Mouse (Mus musculus) limb, embryonic 14.5 days (tissue): ENCODE results near the gene Acrbp. TPM values are rescaled to one million over a fixed set of nuclear protein-coding genes. Genes with fewer than 3 reads are reported as not detected.
A peak's percentile ranks its signal among the peaks of the same experiment; 100 is the strongest.

Experiments used
- ATAC-seq: fragments of 200-750 bp; cut with Nextera tagmentation; 2 replicates; pipeline ENCODE4 v1.8.0; 2017; ENCODE audit warnings: low read depth, moderate number of reproducible peaks, moderate TSS enrichment; ENCODE audit not compliant: low FRiP score
- DNase-seq: peaks from one replicate; pipeline ENCODE4 v3.0.0-alpha.2; 2015; ENCODE audit warnings: low spot score
- H3K27ac ChIP-seq: fragments of 300-500 bp; sonication (generic); replicated peaks from 2 replicates; pipeline ENCODE4 v1.5.1; 2014; ENCODE audit warnings: low read depth, mild to moderate bottlenecking, low read length, moderate library complexity, mixed read lengths
- H3K27me3 ChIP-seq: fragments of 300-500 bp; sonication (generic); 2 replicates; pipeline ENCODE4 v1.6.1; 2014; ENCODE audit warnings: low read length, mixed read lengths; ENCODE audit not compliant: control insufficient read depth, insufficient read depth
- H3K36me3 ChIP-seq: fragments of 300-500 bp; sonication (generic); 2 replicates; pipeline ENCODE4 v1.6.1; 2014; ENCODE audit warnings: mild to moderate bottlenecking, low read length, moderate library complexity, mixed read lengths; ENCODE audit not compliant: control insufficient read depth, insufficient read depth
- H3K4me1 ChIP-seq: fragments of 300-500 bp; sonication (generic); 2 replicates; pipeline ENCODE4 v1.6.1; 2014; ENCODE audit warnings: antibody characterized with exemption, low read length, mixed read lengths; ENCODE audit not compliant: control insufficient read depth, insufficient read depth
- H3K4me2 ChIP-seq: fragments of 300-500 bp; sonication (generic); replicated peaks from 2 replicates; pipeline ENCODE4 v1.6.1; 2014; ENCODE audit warnings: low read depth, mild to moderate bottlenecking, low read length, moderate library complexity; ENCODE audit not compliant: severe bottlenecking
- H3K4me3 ChIP-seq: fragments of 300-500 bp; sonication (generic); replicated peaks from 2 replicates; pipeline ENCODE4 v1.5.1; 2014; ENCODE audit warnings: low read length
- H3K9ac ChIP-seq: fragments of 300-500 bp; sonication (generic); 2 replicates; pipeline ENCODE4 v1.6.1; 2014; ENCODE audit warnings: mild to moderate bottlenecking, low read depth, low read length, moderate library complexity; ENCODE audit not compliant: severe bottlenecking
- H3K9me3 ChIP-seq: fragments of 300-500 bp; sonication (generic); 2 replicates; pipeline ENCODE4 v1.6.1; 2016; ENCODE audit warnings: low read length; ENCODE audit not compliant: control insufficient read depth
- POLR2A ChIP-seq: fragments of 200-500 bp; IDR thresholded peaks from 2 replicates; pipeline ENCODE4 v1.8.0; 2012; ENCODE audit warnings: inconsistent platforms, mild to moderate bottlenecking, moderate library complexity, borderline replicate concordance; ENCODE audit not compliant: insufficient read depth, insufficient read length; ENCODE audit errors: extremely low read depth
- WGBS: fragments of 180-500 bp; shearing (Covaris S2); extraction: QIAGEN DNeasy Blood & Tissue Kit; methylation state at CpG from one replicate; pipeline ENCODE4 v1.1.7; 2014; 5-methylcytosine and 5-hydroxymethylcytosine counted together
- polyA plus RNA-seq, 2 experiments: library from polyadenylated mRNA; depleted of rRNA in 1 of 2; stranded (reverse) in 1 of 2; unstranded in 1 of 2; fragments of >200 nt; fragmentation: Nextera tagmentation in 1 of 2; extraction: Ambion mirVana in 1 of 2; gene quantifications; 2 replicates each; pipeline versions ENCODE4 v1.2.1 to v1.2.3; 2012 to 2014

The Acrbp gene
- polyA plus RNA-seq, 2 experiments: 9.4 to 28.9 TPM

- peak overlapping the region; percentile 86 for H3K27ac ChIP-seq
- peaks cover 24% of the 10 kb centered on the region for H3K4me1 ChIP-seq
- DNase-seq (no peak), ATAC-seq (peak; percentile 13)
- no peaks in the 10 kb centered on the region for H3K27me3 ChIP-seq
- peak overlapping the region; percentile 88 for H3K9ac ChIP-seq
- no peaks in the 10 kb centered on the region for H3K9me3 ChIP-seq
- peak overlapping the region; percentile 82 for H3K4me2 ChIP-seq
- 0% methylated on average over 11 of the region's 32 CpGs for WGBS
- peaks cover 39% of the 10 kb centered on the region for H3K36me3 ChIP-seq
- H3K4me3 ChIP-seq: peak overlapping the region; percentile 96
- TF ChIP-seq POLR2A: no peak
Observed at GRCm38 (mm10) chr6:125096279-125096596, 46.7 kb downstream of the Acrbp start.

GRCm38 (mm10) chr6:125096597-125097345 lies 47.3 kb downstream of the Acrbp start:
- ATAC-seq: 0 out of 2 replicates have a peak, but pooled peaks have one; percentile 28
- 1% methylated on average over 35 of the region's 44 CpGs for WGBS

GRCm38 (mm10) chr6:125097346-125097689 lies 47.8 kb downstream of the Acrbp start:
- ATAC-seq: peak; percentile 5; the same call in 1 of the 2 replicates
- H3K27ac ChIP-seq: 0 out of 2 replicates have a peak overlapping the region, but pooled peaks have one; percentile 86
- peak overlapping the region; percentile 96 for H3K4me3 ChIP-seq
- peak overlapping the region; percentile 88 for H3K9ac ChIP-seq
- no peaks in the 10 kb centered on the region for H3K9me3 ChIP-seq
- peaks cover 49% of the 10 kb centered on the region for H3K36me3 ChIP-seq
- no peak for DNase-seq
- H3K27me3 ChIP-seq: no peaks in the 10 kb centered on the region
- H3K4me1 ChIP-seq: peaks cover 24% of the 10 kb centered on the region
- peak overlapping the region; percentile 82 for H3K4me2 ChIP-seq
- 2% methylated on average over 12 of the region's 12 CpGs for WGBS
- no peak for TF ChIP-seq POLR2A

More at GRCm38 (mm10) chr6:125096597-125097345, 47.3 kb downstream of the Acrbp start:
- peak; percentile 50 for DNase-seq
- Histone ChIP-seq H3K4me1 (peaks cover 24% of the 10 kb centered on the region), H3K4me3 (peak overlapping the region; percentile 96), H3K27ac (peak overlapping the region; percentile 86), H3K27me3 (no peaks in the 10 kb centered on the region), H3K36me3 (peaks cover 44% of the 10 kb centered on the region), H3K9ac (peak overlapping the region; percentile 88), H3K9me3 (no peaks in the 10 kb centered on the region), H3K4me2 (peak overlapping the region; percentile 82)
- no peak for TF ChIP-seq POLR2A

GRCm38 (mm10) chr6:125097951-125098350 lies 48.5 kb downstream of the Acrbp start:
- Histone ChIP-seq H3K4me3 (peak overlapping the region; percentile 96), H3K36me3 (peaks cover 56% of the 10 kb centered on the region), H3K27me3 (no peaks in the 10 kb centered on the region), H3K27ac (no peak overlapping the region), H3K4me2 (peak overlapping the region; percentile 82), H3K9me3 (no peaks in the 10 kb centered on the region), H3K4me1 (peaks cover 24% of the 10 kb centered on the region), H3K9ac (peak overlapping the region; percentile 88)
- ATAC-seq: no peak
- TF ChIP-seq POLR2A: no peak
- DNase-seq: no peak
- WGBS: 58% methylated on average over 8 of the region's 8 CpGs

- Histone ChIP-seq H3K9me3 (no peaks in the 10 kb centered on the region), H3K4me2 (peak overlapping the region; percentile 82), H3K27me3 (no peaks in the 10 kb centered on the region), H3K36me3 (peaks cover 60% of the 10 kb centered on the region), H3K27ac (no peak overlapping the region), H3K4me1 (peaks cover 24% of the 10 kb centered on the region), H3K9ac (peak overlapping the region; percentile 26), H3K4me3 (peak overlapping the region; percentile 96)
- no peak for DNase-seq
- ATAC-seq: no peak
- no peak for TF ChIP-seq POLR2A
- 69% methylated on average over 3 of the region's 3 CpGs for WGBS
Observed at GRCm38 (mm10) chr6:125098513-125098912, 49.0 kb downstream of the Acrbp start.
